Mouse (Mus musculus) small intestine, adult 2 months (tissue): ENCODE results near the gene Mcemp1.

Source experiments
- CTCF ChIP-seq: fragments of 200-500 bp; IDR thresholded peaks from 2 replicates; pipeline ENCODE4 v1.5.1; 2012; ENCODE audit warnings: low read depth, mild to moderate bottlenecking, control low read depth, inconsistent platforms, low read length, moderate library complexity, mixed read lengths; ENCODE audit not compliant: insufficient replicate concordance, insufficient read length; ENCODE audit errors: extremely low read depth
- POLR2A ChIP-seq: fragments of 200-500 bp; IDR thresholded peaks from 2 replicates; pipeline ENCODE4 v1.6.1; 2012; ENCODE audit warnings: low read depth, mild to moderate bottlenecking, control low read depth, inconsistent platforms, low read length, moderate library complexity

- no peak for TF ChIP-seq POLR2A
- TF ChIP-seq CTCF, result no peak
Measured at GRCm38 (mm10) chr8:3648990-3649389, 16.6 kb upstream of the Mcemp1 start.
